9 mouse cellular contexts compared by ENCODE assay signal in genomic region chr6:91707886-91708564, GRCm38 (mm10). TPM values are rescaled to one million over a fixed set of nuclear protein-coding genes. Genes with fewer than 3 reads are reported as not detected.
DNase-seq lines count a peak whose midpoint lies in the region; ATAC-seq and TF ChIP-seq lines count a peak whose summit lies in the region.
"Had no signal": no experiment of that assay in that cellular context is flagged by ENCODE, and none has a peak within 500 bp of the region (broad histone marks: within the 10 kb centered on the region; RNA-seq: fewer than 3 reads in every experiment).

No protein-coding gene starts in this region.

- intact Hi-C loops in left cerebral cortex, postnatal 25 days (cut with DNase I), result no loop called here

- H3K27ac ChIP-seq in stomach, embryonic 15.5 days, result peak overlapping the region; percentile 33; the same call in 1 of the 2 replicates
- no peak overlapping the region; the same call in 1 of the 2 replicates for H3K27ac ChIP-seq in stomach, postnatal 0 days (replicated peaks)
- H3K27ac ChIP-seq in intestine, embryonic 16.5 days (ENCODE audit: low read length), result peak overlapping the region; percentile 52
- H3K27ac ChIP-seq: limb, embryonic 13.5 days had no signal

- 75% methylated on average over 11 of the region's 11 CpGs for WGBS in stomach, embryonic 15.5 days
- WGBS in stomach, postnatal 0 days, result 75% methylated on average over 11 of the region's 11 CpGs
- WGBS in intestine, embryonic 16.5 days, result 78% methylated on average over 11 of the region's 11 CpGs

- H3K4me3 ChIP-seq in stomach, embryonic 15.5 days (replicated peaks), result no peak overlapping the region
- H3K4me3 ChIP-seq in stomach, postnatal 0 days (ENCODE audit: low read depth, low read length), result no peak overlapping the region
- H3K4me3 ChIP-seq in intestine, embryonic 16.5 days (ENCODE audit: low read length), result no peak overlapping the region
- H3K4me3 ChIP-seq: limb, embryonic 13.5 days had no signal

- no peak for TF ChIP-seq EP300 in stomach, postnatal 0 days (optimal IDR thresholded peaks at IDR 0.05)

- TF ChIP-seq CTCF in stomach, postnatal 0 days (IDR thresholded peaks at IDR 0.05; ENCODE audit: low read depth), result no peak

- H3K27me3 ChIP-seq in stomach, embryonic 15.5 days (replicated peaks), result no peaks in the 10 kb centered on the region
- no peaks in the 10 kb centered on the region for H3K27me3 ChIP-seq in stomach, postnatal 0 days (ENCODE audit: control insufficient read depth, insufficient read depth, low read length)
- no peaks in the 10 kb centered on the region for H3K27me3 ChIP-seq in intestine, embryonic 16.5 days (replicated peaks; ENCODE audit: control insufficient read depth, insufficient read depth, low read length)
- H3K27me3 ChIP-seq: limb, embryonic 13.5 days had no signal

- no peak overlapping the region for H3K9ac ChIP-seq in stomach, embryonic 15.5 days
- no peak overlapping the region for H3K9ac ChIP-seq in stomach, postnatal 0 days (ENCODE audit: low read length)
- no peak overlapping the region for H3K9ac ChIP-seq in intestine, embryonic 16.5 days (ENCODE audit: low read depth, low read length)
- H3K9ac ChIP-seq: limb, embryonic 13.5 days had no signal

- peaks cover 37% of the 10 kb centered on the region for H3K4me1 ChIP-seq in stomach, embryonic 15.5 days
- peaks cover 11% of the 10 kb centered on the region for H3K4me1 ChIP-seq in stomach, postnatal 0 days (replicated peaks; ENCODE audit: control insufficient read depth, insufficient read depth)
- H3K4me1 ChIP-seq in intestine, embryonic 16.5 days (ENCODE audit: control insufficient read depth, insufficient read depth, low read length), result peaks cover 46% of the 10 kb centered on the region

- H3K4me2 ChIP-seq in stomach, embryonic 15.5 days, result no peak overlapping the region
- no peak overlapping the region for H3K4me2 ChIP-seq in stomach, postnatal 0 days (replicated peaks; ENCODE audit: low read depth)
- H3K4me2 ChIP-seq in intestine, embryonic 16.5 days (ENCODE audit: low read depth, low read length), result no peak overlapping the region
- H3K4me2 ChIP-seq: limb, embryonic 13.5 days had no signal

- no peak for ATAC-seq in stomach, embryonic 15.5 days (ENCODE audit: insufficient read depth, low FRiP score, low read depth)
- no peak for ATAC-seq in stomach, postnatal 0 days (ENCODE audit: low FRiP score, low TSS enrichment)
- no peak for ATAC-seq in intestine, embryonic 16.5 days

- H3K9me3 ChIP-seq in stomach, embryonic 15.5 days, result no peaks in the 10 kb centered on the region
- H3K9me3 ChIP-seq in stomach, postnatal 0 days (ENCODE audit: control insufficient read depth, low read length), result no peaks in the 10 kb centered on the region
- no peaks in the 10 kb centered on the region for H3K9me3 ChIP-seq in intestine, embryonic 16.5 days (ENCODE audit: control insufficient read depth, low read length)
- H3K9me3 ChIP-seq: limb, embryonic 13.5 days had no signal

- peaks cover 6% of the 10 kb centered on the region; the same call in 1 of the 2 replicates for H3K36me3 ChIP-seq in stomach, embryonic 15.5 days
- H3K36me3 ChIP-seq in stomach, postnatal 0 days (ENCODE audit: control insufficient read depth, insufficient read depth, low read length), result peaks cover 8% of the 10 kb centered on the region
- H3K36me3 ChIP-seq in intestine, embryonic 16.5 days (ENCODE audit: control insufficient read depth, insufficient read depth, low read length), result 0 out of 2 replicates have a peak, but pooled peaks cover 6% of the 10 kb centered on the region

- peak; percentile 30 to 32 for DNase-seq in cerebellum, postnatal 36 days
- DNase-seq in cerebellum, adult 8-10 months, result no peak
- no peak for DNase-seq in stomach, postnatal 0 days (ENCODE audit: low spot score)
- no peak for DNase-seq in left cerebral cortex, postnatal 25 days (ENCODE audit: low spot score in 2 of 2)
- DNase-seq in left cerebral cortex, adult 8-10 months (ENCODE audit: low spot score in 2 of 2), result no peak
- DNase-seq in urinary bladder, adult 2 months (ENCODE audit: low spot score), result no peak

RNA-seq across cellular contexts. Expression of gene Slc6a6, which starts 24.2 kb away (rescaled TPM):
- 54.6 and 63.0 TPM in 2 replicates for polyA plus RNA-seq in stomach, embryonic 15.5 days (2015; fragmentation: Nextera tagmentation; extraction: Ambion mirVana)
- 55.3 and 66.5 TPM in 2 replicates for polyA plus RNA-seq in stomach, postnatal 0 days (2015; fragmentation: Nextera tagmentation; extraction: Ambion mirVana)
- 103 and 104 TPM in 2 replicates for polyA plus RNA-seq in intestine, embryonic 16.5 days (2015; fragmentation: Nextera tagmentation; extraction: Ambion mirVana)
- total RNA-seq in left cerebral cortex, postnatal 25 days (2021), result 100 to 1,000 TPM; 128 to 149 TPM
- 100 to 1,000 TPM; 154 to 181 (median 168) TPM for total RNA-seq in left cerebral cortex, adult 8-10 months (2022)
- 55.0 and 73.2 TPM in 2 replicates for polyA plus RNA-seq in urinary bladder, adult 2 months (2012; rRNA removed)

Comparison
In these comparisons a context has a peak if more than half of its experiments do, and no peak if none do; other contexts are left out.
1. DNase-seq: peak in cerebellum, postnatal 36 days (2 of 2); none in cerebellum, adult 8-10 months (single experiment), stomach, postnatal 0 days (single experiment), left cerebral cortex, postnatal 25 days (0 of 2), left cerebral cortex, adult 8-10 months (0 of 2) and urinary bladder, adult 2 months (single experiment).